Mouse (Mus musculus) gastrocnemius, postnatal 4 days (tissue): ENCODE measurements around the gene Mthfd1l. TPM values are rescaled to one million over a fixed set of nuclear protein-coding genes. Genes with fewer than 3 reads are reported as not detected.

ENCODE experiments used
- DNase-seq, 2 experiments: peaks; one replicate each; pipeline ENCODE4 v3.0.0; 2021 to 2022; ENCODE audit warnings: low spot score in 2 of 2, mixed read lengths in 2 of 2
- total RNA-seq, 2 experiments: library from RNA; stranded (reverse); gene quantifications; 2 replicates each; pipeline ENCODE4 v1.2.3; 2021

Gene Mthfd1l
- total RNA-seq, 2 experiments from 2014 or later: 9.1 to 10.1 TPM

DNA sequence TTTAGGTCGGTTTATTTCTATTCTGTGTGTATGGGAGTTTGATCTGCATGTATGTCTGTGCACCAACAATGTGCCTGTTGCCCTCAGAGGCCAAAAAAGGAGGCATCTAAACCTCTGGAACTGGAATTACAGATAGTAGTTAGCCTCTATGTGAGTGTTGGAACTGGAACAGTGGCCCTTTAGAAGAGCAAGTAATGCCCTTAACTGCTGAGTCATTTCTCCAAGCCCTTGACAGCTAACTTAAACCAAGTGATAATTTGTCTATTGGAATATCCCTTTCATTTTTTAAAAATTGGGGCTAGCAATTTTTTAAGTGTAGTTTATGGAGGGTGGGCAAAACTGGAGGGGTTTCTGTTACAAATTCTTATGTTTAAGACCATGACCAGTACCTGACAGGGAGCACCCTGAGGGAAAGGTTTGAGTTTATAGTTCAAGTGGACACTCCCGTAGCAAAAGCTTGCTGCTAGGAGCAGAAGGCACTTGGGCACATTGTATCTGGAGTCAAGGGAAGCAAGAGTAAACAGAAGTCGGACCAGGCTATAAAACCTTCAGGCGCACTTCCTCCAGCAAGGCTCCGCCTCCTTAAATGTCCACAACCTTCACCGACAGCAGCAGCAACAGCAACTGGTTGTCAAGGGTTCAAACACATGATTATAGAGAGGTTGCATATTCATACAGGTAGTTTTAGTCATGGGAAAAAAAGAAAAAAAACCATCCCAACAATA lies 3.1 kb downstream of the Mthfd1l start:
- DNase-seq: no peak

DNA sequence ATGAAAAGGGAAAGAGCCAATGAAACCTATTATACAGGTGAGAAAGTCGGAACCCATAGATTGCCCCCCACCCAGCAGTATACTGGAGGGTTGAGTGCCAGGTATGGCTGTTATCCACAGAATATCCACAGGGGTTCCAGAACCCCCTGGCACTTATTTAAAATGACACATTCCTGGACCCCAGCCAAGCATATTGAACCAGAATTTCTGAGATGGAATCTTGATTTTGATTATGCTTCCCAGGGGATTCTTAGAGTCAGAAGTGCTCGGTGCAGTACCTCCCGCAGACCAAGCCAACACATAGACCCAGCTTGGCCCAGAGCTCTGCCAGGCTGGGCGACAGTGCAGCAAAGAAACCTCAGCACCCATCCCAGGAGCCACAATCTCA lies 3.7 kb downstream of the Mthfd1l start:
- DNase-seq: no peak

DNA sequence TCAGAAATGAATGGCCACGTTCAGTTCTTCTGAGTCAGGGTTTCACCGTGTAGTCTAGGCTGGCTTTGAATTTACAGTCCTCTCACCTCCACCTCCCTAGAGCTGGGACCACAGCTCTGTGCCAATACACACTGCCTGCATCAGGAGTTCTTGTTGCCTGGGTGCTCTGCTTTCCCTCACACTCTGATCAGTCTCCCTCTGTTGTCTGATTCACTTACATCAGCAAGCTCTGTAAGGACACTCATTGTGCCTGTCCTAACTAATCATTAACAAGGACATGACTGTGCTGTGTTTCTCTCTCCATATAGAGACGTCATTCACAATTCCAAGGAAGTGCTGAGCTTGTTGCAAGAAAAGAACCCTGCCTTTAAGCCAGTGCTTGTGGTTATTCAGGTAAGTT lies 5.4 kb downstream of the Mthfd1l start:
- DNase-seq: no peak

- DNase-seq: peak in 1 of 2 experiments; percentile 42
Observed at GRCm38 (mm10) chr10:3978792-3979488, 6.0 kb downstream of the Mthfd1l start.

- no peak for DNase-seq
Observed at GRCm38 (mm10) chr10:3980231-3980630, 7.3 kb downstream of the Mthfd1l start.

GRCm38 (mm10) chr10:3990295-3990883 lies 17.5 kb downstream of the Mthfd1l start:
- DNase-seq: no peak

DNA sequence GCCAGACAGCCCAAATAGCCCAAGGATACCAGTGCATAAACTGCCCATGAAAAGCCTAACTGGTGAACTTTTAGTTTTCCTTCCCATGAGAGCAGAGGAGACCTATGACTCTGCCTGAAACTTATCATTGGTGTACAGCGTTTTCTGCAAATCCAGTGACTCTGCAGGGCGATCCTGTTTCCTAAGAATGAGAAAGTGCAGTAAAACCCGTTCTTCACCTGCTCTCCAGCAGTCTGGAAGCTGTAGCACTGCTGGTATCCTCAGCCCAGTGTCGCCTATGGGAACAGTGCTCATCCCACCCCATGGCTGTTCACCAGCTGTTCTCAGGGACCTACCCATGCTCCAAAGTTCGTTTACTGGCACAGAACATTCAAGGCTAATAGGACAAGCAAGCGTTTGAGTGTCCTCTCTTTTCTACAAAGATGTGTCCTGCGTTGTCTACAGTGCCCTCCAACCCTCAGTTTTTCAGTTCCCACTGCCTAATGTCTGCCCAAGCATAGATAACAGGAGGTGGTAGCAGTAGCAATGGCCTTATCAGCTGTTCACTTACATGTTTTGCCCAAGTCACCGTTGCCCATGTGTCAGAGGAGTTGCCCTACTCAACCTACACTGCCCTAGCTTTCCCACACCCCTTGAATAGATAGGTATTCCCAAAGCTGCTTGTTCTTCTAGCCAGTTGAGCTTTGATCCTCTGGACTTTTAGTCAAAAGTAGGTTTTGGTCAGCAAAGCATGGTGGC lies 20.6 kb downstream of the Mthfd1l start:
- DNase-seq: no peak

GRCm38 (mm10) chr10:3995277-3995676 lies 22.4 kb downstream of the Mthfd1l start:
- DNase-seq: no peak

DNA sequence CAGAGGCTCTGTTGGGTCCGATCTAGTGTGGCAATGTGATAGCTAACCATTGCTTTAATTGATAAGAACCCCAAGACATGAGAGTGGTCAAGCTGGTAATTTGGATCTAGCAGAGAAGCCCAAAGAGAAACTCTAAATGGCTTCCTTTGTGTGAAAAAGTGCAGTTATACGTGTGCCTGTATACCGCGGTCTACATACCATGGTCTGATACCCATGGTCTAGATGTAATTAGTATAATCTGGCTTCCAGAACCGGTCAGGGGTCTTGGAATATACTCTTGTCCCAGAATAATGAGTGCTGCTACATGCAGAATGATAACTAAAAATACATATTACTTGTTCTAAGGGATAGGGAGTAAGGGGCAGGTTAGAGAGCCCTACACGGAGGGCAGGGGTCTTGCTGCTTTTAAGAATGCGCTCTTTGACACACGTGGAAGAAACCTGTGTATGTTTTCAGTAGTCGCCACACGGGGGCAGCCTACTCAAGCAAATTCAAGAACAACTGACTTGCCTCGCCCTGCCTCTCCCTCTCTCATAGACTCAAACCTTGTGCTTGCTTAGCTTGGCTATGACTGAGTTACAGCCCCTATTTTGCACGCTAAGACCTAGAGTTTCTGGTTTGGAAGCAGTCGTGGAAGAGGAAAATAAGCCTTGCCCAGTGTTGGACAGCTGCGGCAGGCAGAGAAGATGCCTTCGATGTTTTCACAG lies 23.4 kb downstream of the Mthfd1l start:
- peak; percentile 40 to 67 for DNase-seq

DNA sequence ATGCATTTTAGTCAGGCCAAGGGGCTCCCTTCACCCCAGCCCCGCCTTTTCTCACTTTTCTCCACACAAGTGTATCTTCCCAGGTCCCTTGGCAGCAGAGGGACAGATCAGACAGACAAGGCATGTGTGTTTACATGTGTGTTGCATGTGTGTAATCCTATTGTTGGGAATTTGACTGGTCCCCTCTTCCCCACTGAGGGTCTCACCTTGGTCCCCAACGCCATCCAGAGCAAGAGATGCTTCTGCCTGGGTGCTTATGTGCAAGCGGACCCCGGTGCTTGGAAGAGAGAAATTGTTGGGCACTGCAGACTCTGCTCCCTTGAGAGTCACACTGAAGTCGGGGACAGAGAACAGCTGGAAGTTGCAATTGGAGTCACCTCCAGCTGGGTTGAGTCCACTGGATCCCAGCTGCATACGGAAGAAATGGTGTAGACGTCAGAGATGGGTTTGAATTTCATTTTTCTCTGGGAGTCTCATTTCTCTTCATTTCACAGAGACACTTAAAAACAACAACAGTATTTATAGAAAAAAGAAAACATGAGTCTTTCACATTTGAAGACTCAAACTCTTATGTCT lies 25.0 kb downstream of the Mthfd1l start:
- no peak for DNase-seq

DNA sequence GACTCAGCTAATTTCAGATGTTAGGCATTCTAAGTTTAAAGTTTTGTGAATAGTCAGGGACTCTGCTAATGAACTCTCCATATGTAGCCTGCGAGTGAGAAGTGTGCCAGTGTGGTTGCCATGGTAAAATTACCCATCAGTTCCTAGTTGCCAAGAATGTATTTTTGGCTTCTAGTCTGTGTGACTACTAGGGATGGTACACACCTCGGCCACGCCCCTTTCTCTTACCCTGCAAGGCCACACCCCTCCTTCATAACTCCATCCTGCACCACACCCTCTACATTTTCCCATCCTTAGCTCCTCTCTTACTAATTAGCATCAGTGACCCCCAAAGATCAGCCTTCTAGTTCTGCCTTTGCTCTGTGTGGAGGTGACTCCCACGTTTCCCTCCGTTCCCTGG lies 29.8 kb downstream of the Mthfd1l start:
- DNase-seq: no peak

- DNase-seq: no peak
Observed at GRCm38 (mm10) chr10:4005191-4005590, 32.3 kb downstream of the Mthfd1l start.

- DNase-seq: no peak
Observed at GRCm38 (mm10) chr10:4006296-4007015, 33.5 kb downstream of the Mthfd1l start.

GRCm38 (mm10) chr10:4022628-4023303 lies 49.8 kb downstream of the Mthfd1l start:
- DNase-seq: peak in 1 of 2 experiments; percentile 40

- peak in 1 of 2 experiments; percentile 40 for DNase-seq
Observed at GRCm38 (mm10) chr10:4026616-4027015, 53.7 kb downstream of the Mthfd1l start.

- DNase-seq: no peak
Observed at GRCm38 (mm10) chr10:4027466-4027865, 54.5 kb downstream of the Mthfd1l start.

DNA sequence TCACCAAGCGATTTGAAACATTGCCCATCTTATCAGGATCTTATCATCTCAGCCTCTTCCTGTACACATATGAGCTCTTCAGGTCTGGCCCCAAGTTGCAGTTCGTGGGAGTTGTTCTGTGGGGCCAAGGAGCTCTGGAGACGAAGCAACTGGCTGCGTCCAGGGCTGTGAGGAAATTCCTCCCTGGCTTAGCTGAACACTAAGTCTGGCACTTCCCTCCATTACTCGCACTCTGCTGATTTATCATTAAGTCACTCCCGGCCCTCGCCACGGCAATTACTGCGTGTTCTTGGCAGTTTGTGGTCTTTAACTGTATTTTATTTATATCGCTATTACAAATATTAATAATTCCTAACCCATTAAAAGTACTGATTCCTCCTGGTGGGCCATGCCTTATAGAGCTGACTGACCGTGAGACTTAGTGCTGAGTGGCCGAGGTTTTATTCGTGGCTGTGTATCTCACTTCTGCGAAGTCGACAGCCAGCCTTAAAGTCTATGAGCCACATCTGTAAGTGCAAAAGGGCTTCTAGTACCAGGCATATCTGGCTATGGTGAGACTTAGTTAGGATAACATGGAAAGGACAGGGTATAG lies 56.0 kb downstream of the Mthfd1l start:
- DNase-seq: peak in 1 of 2 experiments; percentile 44

DNA sequence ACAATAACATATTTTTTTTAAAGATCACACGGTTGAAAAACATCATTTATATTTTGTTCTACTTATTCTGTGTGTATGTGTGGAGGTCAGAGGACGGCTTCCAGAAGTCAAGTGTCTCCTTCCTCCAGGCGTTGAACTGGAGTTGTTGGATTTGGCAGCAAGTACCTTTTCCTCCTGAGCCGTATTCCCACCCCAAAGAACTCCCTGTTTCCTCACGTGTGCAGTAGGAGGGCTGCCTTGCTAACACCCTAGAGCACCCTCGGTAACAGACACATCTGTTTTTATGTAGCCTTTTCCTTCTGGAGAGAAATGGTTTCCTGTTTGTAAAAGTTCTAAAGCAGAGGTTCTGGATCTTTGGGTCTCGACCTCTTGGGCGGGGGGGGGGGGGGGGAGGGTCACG lies 60.8 kb downstream of the Mthfd1l start:
- DNase-seq: no peak

DNA sequence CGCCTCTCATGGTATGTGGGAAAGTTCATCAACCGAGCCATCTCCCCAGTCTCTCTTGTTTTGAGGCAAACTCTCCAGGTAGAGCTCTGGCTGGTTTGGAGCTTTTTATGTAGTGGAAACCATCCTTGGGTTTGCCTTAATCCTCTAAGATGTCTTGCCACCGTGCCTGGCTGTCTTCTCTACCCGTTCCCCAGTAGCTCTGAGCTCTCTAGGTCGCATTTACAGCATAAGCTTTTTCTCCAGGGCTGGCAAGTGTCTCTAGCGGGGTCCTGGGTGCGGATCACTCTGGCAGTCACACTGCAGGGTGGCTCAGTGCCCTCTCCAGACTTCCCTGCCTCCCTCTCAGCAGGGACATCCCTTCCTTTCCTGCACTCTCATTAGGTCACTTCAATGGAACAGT lies 63.6 kb downstream of the Mthfd1l start:
- no peak for DNase-seq
